10 mouse cellular contexts compared by ENCODE assay signal in the genomic region with DNA sequence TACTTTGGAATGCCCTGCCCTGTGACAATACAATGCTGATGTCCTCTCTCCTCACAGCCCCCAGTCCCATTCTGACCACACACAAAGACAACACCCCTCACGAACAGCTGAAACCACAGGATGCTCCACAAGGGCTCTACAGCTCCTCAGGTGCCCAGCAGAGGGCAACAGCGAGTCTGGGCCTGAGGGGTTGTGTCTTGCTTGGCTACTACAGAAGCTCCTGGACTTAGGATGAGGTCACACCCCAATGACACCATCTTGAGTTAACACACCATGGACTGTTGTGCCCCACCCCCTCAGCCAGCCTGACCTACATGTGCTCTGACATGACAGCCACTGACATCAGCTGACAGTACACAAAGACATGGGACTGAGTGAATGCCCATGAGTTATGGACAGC. TPM values are rescaled to one million over a fixed set of nuclear protein-coding genes. Genes with fewer than 3 reads are reported as not detected.
A peak's percentile ranks its signal among the peaks of the same experiment; 100 is the strongest.
DNase-seq lines count a peak whose midpoint lies in the region; ATAC-seq lines count a peak whose summit lies in the region.
"Had no signal": no experiment of that assay in that cellular context is flagged by ENCODE, and none has a peak within 500 bp of the region (broad histone marks: within the 10 kb centered on the region; RNA-seq: fewer than 3 reads in every experiment).

No protein-coding gene starts in this region.

- no peak overlapping the region for H3K9ac ChIP-seq in hindbrain, embryonic 12.5 days
- H3K9ac ChIP-seq: embryonic facial prominence, embryonic 12.5 days; stomach, embryonic 15.5 days had no signal

- no peak overlapping the region for H3K4me3 ChIP-seq in hindbrain, embryonic 10.5 days
- H3K4me3 ChIP-seq in hindbrain, embryonic 12.5 days, result no peak overlapping the region
- H3K4me3 ChIP-seq: embryonic facial prominence, embryonic 12.5 days; stomach, embryonic 15.5 days had no signal

- H3K4me1 ChIP-seq in hindbrain, embryonic 10.5 days (replicated peaks), result no peaks in the 10 kb centered on the region
- no peaks in the 10 kb centered on the region for H3K4me1 ChIP-seq in hindbrain, embryonic 12.5 days
- H3K4me1 ChIP-seq: embryonic facial prominence, embryonic 12.5 days; stomach, embryonic 15.5 days had no signal

- H3K36me3 ChIP-seq in hindbrain, embryonic 10.5 days, result peaks cover 71% of the 10 kb centered on the region
- peaks cover 36% of the 10 kb centered on the region for H3K36me3 ChIP-seq in hindbrain, embryonic 12.5 days
- H3K36me3 ChIP-seq: embryonic facial prominence, embryonic 12.5 days; stomach, embryonic 15.5 days had no signal

- H3K27ac ChIP-seq in hindbrain, embryonic 10.5 days, result no peak overlapping the region
- no peak overlapping the region for H3K27ac ChIP-seq in hindbrain, embryonic 12.5 days
- H3K27ac ChIP-seq: embryonic facial prominence, embryonic 12.5 days; stomach, embryonic 15.5 days had no signal

- ATAC-seq in hindbrain, embryonic 12.5 days (ENCODE audit: low FRiP score), result no peak
- peak; percentile 67 for ATAC-seq in megakaryocyte-erythroid progenitor cell, adult 5-6 weeks (replicated peaks; ENCODE audit: low FRiP score, low TSS enrichment, poor library complexity, severe bottlenecking)

- no peak overlapping the region for H3K4me2 ChIP-seq in hindbrain, embryonic 12.5 days (replicated peaks)
- H3K4me2 ChIP-seq: embryonic facial prominence, embryonic 12.5 days; stomach, embryonic 15.5 days had no signal

- H3K27me3 ChIP-seq in hindbrain, embryonic 10.5 days (ENCODE audit: insufficient read depth, poor library complexity, severe bottlenecking), result no peaks in the 10 kb centered on the region
- H3K27me3 ChIP-seq in hindbrain, embryonic 12.5 days, result no peaks in the 10 kb centered on the region
- H3K27me3 ChIP-seq: embryonic facial prominence, embryonic 12.5 days; stomach, embryonic 15.5 days had no signal

- DNase-seq in hindbrain, embryonic 10.5 days (ENCODE audit: low spot score), result peak; percentile 35
- DNase-seq in ES-CJ7 (ENCODE audit: low read depth, low spot score), result peak; percentile 48
- DNase-seq in cerebellum, adult 11-12 months, result peak; percentile 23
- DNase-seq in gastrocnemius, adult 8-10 months (ENCODE audit: low spot score in 2 of 2), result peak; percentile 31 to 32
- peak; percentile 34 for DNase-seq in kidney, postnatal 14 days
- DNase-seq in thymus, adult 18-20 months, result peak; percentile 11 to 31

- no peaks in the 10 kb centered on the region for H3K9me3 ChIP-seq in hindbrain, embryonic 10.5 days
- no peaks in the 10 kb centered on the region for H3K9me3 ChIP-seq in hindbrain, embryonic 12.5 days (replicated peaks)
- H3K9me3 ChIP-seq: embryonic facial prominence, embryonic 12.5 days; stomach, embryonic 15.5 days had no signal

- 37% methylated on average over 2 of the region's 2 CpGs for WGBS in hindbrain, embryonic 10.5 days
- WGBS in hindbrain, embryonic 12.5 days, result 48% methylated on average over 2 of the region's 2 CpGs

RNA-seq across cellular contexts. Expression of gene Nup210, which starts 56.9 kb away (rescaled TPM):
- 24.0 and 28.8 TPM in 2 replicates for polyA plus RNA-seq in hindbrain, embryonic 10.5 days (2016; fragmentation: Nextera tagmentation; extraction: Ambion mirVana)
- 19.1 and 19.8 TPM in 2 replicates for polyA plus RNA-seq in hindbrain, embryonic 12.5 days (2016; fragmentation: Nextera tagmentation; extraction: Ambion mirVana)
- 10 to 100 TPM; 20.1 to 27.6 (median 21.6) TPM for total RNA-seq in gastrocnemius, adult 8-10 months (2022)
- 135 and 191 TPM in 2 replicates for total RNA-seq in megakaryocyte-erythroid progenitor cell, adult 5-6 weeks (2014; fragmentation: Nextera tagmentation)
- total RNA-seq in megakaryocyte-erythroid progenitor cell, adult 5-6 weeks (2017), result 76.4 and 185 TPM in 2 replicates
